Mouse (Mus musculus) C2C12 (cell line): ENCODE measurements around the gene Ech1.

Experiments
- CEBPB ChIP-seq: IDR thresholded peaks from one replicate; pipeline ENCODE4 v1.6.1; 2011; ENCODE audit warnings: low read depth, mild to moderate bottlenecking, control low read depth, moderate library complexity
- CTCF ChIP-seq: IDR thresholded peaks from one replicate; pipeline ENCODE4 v1.5.1; 2011; ENCODE audit not compliant: control insufficient read depth, insufficient read depth, insufficient read length
- MYOG ChIP-seq: IDR thresholded peaks from one replicate; pipeline ENCODE4 v1.6.1; 2011; ENCODE audit not compliant: control insufficient read depth, insufficient read length; ENCODE audit errors: extremely low read depth
- USF1 ChIP-seq: IDR thresholded peaks from one replicate; pipeline ENCODE4 v1.6.1; 2011; ENCODE audit warnings: low read depth, mild to moderate bottlenecking, control low read depth, moderate library complexity

DNA sequence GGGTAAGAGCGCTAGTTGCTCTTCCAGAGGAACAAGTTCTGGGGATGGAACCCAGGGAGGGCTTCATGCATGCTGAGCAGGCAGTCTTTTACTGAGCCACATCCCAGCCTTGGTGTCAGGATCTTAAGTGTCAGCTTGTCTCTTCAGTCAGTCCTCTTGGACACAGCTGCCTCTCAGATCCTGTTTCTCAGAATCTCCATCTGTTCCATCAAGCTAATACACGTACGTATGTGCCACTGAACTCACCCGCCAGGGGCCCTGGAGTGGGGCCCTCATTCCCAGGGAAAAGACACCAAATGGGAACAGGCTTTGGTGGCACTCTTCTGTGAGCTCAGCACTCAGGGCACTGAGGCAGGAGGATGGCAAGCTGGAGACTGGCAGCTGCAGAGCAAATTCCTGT lies 52.8 kb downstream of the Ech1 start:
- TF ChIP-seq CTCF (no peak), CEBPB (no peak), USF1 (no peak), MYOG (no peak)
